Mouse (Mus musculus) kidney, adult 9 months (tissue): ENCODE results near the gene Vmn1r65.
A peak's percentile ranks its signal among the peaks of the same experiment; 100 is the strongest.

Experiments
- DNase-seq: peaks from one replicate; pipeline ENCODE4 v3.0.0; 2022

Gene Vmn1r65

DNA sequence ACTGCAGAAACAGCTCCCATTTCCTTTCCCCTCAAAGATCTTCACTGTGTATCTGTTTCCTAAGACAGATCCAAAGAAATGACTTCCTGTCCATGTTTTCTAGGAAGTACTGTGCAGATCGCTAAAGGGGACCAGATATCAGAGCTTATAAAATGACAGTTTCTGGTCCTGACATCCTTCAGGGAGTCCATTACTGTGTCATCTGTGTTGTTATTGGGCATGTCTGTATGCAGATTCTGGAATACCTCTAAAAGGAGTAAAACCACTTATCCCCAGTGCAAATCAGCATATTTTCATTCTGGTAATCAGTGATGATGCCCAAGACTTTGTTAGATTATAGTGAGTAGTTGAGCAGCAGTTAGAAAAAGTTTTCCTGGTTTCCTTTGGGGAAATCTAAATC is at the start of gene Vmn1r65:
Vmn1r65 (minus strand) TSS at position 101 of the 400 bp plus-strand sequence.
- no peak for DNase-seq

DNA sequence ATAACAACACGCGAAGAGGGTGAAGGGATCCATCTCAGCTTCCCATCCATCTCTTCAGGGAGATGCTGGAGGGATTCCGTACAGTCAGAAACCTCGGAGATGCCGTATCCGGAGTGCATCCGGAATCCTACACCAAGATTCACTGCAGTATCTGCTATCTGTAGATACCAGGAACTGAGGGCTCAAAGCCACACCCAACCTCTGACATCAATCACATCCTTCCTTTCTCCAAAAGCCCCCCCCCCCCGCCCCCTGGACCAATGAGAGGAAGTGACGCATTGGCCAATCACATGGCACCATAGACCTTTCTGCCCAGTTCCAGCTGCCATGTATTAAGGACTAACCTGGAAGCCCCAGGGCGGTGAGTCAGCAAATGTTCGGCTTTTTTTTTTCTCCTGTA is 34.1 kb upstream of the Vmn1r65 start, which contains the start of gene Nlrp4c:
Nlrp4c (plus strand) TSS at position 301 of the 400 bp plus-strand sequence.
- no peak for DNase-seq

DNA sequence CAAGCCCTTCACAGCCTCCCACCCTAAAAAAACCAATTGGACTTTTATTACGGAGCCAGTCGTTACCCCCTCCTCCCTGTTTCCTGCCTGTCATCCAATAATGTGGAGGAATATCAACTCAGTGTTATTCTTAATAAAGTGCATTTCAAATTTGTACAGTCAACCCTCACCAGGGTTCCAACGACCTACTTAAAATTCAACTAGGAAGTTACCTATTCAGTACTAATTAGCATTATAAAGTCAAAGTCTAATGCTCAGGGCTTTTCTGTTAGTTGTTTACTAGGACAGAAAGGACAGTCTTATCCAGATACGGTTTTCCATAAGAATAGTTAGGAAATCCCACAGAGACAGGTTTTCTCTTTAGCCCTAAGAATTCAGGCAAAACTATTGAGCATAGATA is 28.4 kb downstream of the Vmn1r65 start:
- DNase-seq, result peak; percentile 73

DNA sequence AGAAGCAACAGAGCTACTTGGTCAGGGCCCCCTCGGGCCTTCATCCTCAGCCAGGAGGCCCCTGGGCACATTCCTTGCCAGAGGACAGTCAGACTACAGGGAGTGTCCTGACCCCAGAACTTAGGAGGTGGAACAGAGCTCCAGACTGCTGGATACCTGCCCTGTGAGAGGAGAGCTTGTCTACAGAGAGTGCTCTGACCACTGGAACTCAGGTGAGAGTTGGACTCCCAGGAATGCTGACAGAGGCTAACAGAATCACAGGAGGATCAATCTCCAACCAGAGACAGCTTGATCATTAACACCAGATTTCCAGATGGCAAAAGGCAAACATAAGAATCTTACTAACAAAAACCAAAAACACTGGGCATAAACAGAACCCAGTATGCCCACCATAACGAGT is 38.3 kb downstream of the Vmn1r65 start:
- DNase-seq, result peak; percentile 87
